Mouse (Mus musculus): ENCODE data around the gene Nfix.

Nfix gene

GRCm38 (mm10) chr8:84663483-84664327, 136.4 kb downstream of the Nfix start:
- peak; percentile 90 for DNase-seq (ENCODE audit: low spot score)

GRCm38 (mm10) chr8:84662581-84663065, 137.5 kb downstream of the Nfix start, which contains the start of gene Ier2:
TSS of gene Ier2 (minus strand) at chr8:84662852.
- peak; percentile 84 for DNase-seq (ENCODE audit: low spot score)

GRCm38 (mm10) chr8:84661961-84662571, 138.1 kb downstream of the Nfix start:
- DNase-seq (ENCODE audit: low spot score): no peak

GRCm38 (mm10) chr8:84661458-84661871, 138.7 kb downstream of the Nfix start:
- DNase-seq (ENCODE audit: low spot score): peak; percentile 77

- DNase-seq (ENCODE audit: low spot score): no peak
These were observed 139.2 kb downstream of the Nfix start for GRCm38 (mm10) chr8:84660819-84661457.

GRCm38 (mm10) chr8:84659936-84660818, 140.0 kb downstream of the Nfix start:
- DNase-seq (ENCODE audit: low spot score): peak; percentile 51

- DNase-seq (ENCODE audit: low spot score): no peak
These were observed 141.2 kb downstream of the Nfix start for GRCm38 (mm10) chr8:84658951-84659350.

GRCm38 (mm10) chr8:84657680-84658079, 142.5 kb downstream of the Nfix start:
- DNase-seq (ENCODE audit: low spot score): no peak

GRCm38 (mm10) chr8:84657203-84657602, 142.9 kb downstream of the Nfix start:
- no peak for DNase-seq (ENCODE audit: low spot score)

- peak; percentile 53 for DNase-seq (ENCODE audit: low spot score)
These were observed 143.5 kb downstream of the Nfix start for GRCm38 (mm10) chr8:84656641-84657126.

- DNase-seq (ENCODE audit: low spot score): no peak
These were observed 144.0 kb downstream of the Nfix start for GRCm38 (mm10) chr8:84656191-84656525.

- no peak for DNase-seq (ENCODE audit: low spot score)
These were observed 144.6 kb downstream of the Nfix start for GRCm38 (mm10) chr8:84655336-84656190.

GRCm38 (mm10) chr8:84654597-84654996, 145.5 kb downstream of the Nfix start:
- no peak for DNase-seq (ENCODE audit: low spot score)

- no peak for DNase-seq (ENCODE audit: low spot score)
These were observed 147.0 kb downstream of the Nfix start for GRCm38 (mm10) chr8:84653092-84653631.

- no peak for DNase-seq (ENCODE audit: low spot score)
These were observed 149.9 kb downstream of the Nfix start for GRCm38 (mm10) chr8:84650213-84650612.
